Mouse (Mus musculus): ENCODE data around the gene Dirc2. TPM values are rescaled to one million over a fixed set of nuclear protein-coding genes. Genes with fewer than 3 reads are reported as not detected.

Gene Dirc2
- total RNA-seq (2021): 10 to 100 TPM; 33.2 to 34.8 TPM

- DNase-seq: peak; percentile 79
These were observed at the start of gene Dirc2 for GRCm38 (mm10) chr16:35768785-35769642. TSS of gene Dirc2 (minus strand) at chr16:35769356.

- DNase-seq: peak; percentile 88
These were observed 48.3 kb upstream of the Dirc2 start for GRCm38 (mm10) chr16:35817255-35818089.

GRCm38 (mm10) chr16:35813119-35813518 is 44.0 kb upstream of the Dirc2 start:
- DNase-seq: no peak

- no peak for DNase-seq
These were observed 39.7 kb upstream of the Dirc2 start for GRCm38 (mm10) chr16:35808838-35809237.

- DNase-seq: no peak
These were observed 38.5 kb upstream of the Dirc2 start for GRCm38 (mm10) chr16:35807663-35807992.

- DNase-seq: no peak
These were observed 38.0 kb upstream of the Dirc2 start for GRCm38 (mm10) chr16:35806973-35807662.

GRCm38 (mm10) chr16:35803723-35804122 is 34.6 kb upstream of the Dirc2 start:
- DNase-seq: no peak

GRCm38 (mm10) chr16:35802163-35802562 is 33.0 kb upstream of the Dirc2 start:
- DNase-seq: no peak

GRCm38 (mm10) chr16:35791962-35792521 is 22.9 kb upstream of the Dirc2 start:
- DNase-seq: no peak

GRCm38 (mm10) chr16:35788330-35788729 is 19.2 kb upstream of the Dirc2 start:
- peak; percentile 29 for DNase-seq

GRCm38 (mm10) chr16:35787568-35788189 is 18.5 kb upstream of the Dirc2 start:
- no peak for DNase-seq

GRCm38 (mm10) chr16:35787163-35787562 is 18.0 kb upstream of the Dirc2 start:
- DNase-seq: no peak

- no peak for DNase-seq
These were observed 15.1 kb upstream of the Dirc2 start for GRCm38 (mm10) chr16:35784134-35784725.

GRCm38 (mm10) chr16:35783207-35783573 is 14.0 kb upstream of the Dirc2 start:
- DNase-seq: no peak

GRCm38 (mm10) chr16:35782451-35783206 is 13.5 kb upstream of the Dirc2 start:
- DNase-seq: no peak

- DNase-seq: no peak
These were observed 12.5 kb upstream of the Dirc2 start for GRCm38 (mm10) chr16:35781651-35782050.

GRCm38 (mm10) chr16:35781096-35781495 is 11.9 kb upstream of the Dirc2 start:
- no peak for DNase-seq

GRCm38 (mm10) chr16:35779681-35780080 is 10.5 kb upstream of the Dirc2 start:
- no peak for DNase-seq

GRCm38 (mm10) chr16:35777768-35778167 is 8.6 kb upstream of the Dirc2 start:
- DNase-seq: no peak

- peak; percentile 16 for DNase-seq
These were observed 7.6 kb upstream of the Dirc2 start for GRCm38 (mm10) chr16:35776737-35777136.

GRCm38 (mm10) chr16:35775835-35776234 is 6.7 kb upstream of the Dirc2 start:
- DNase-seq: no peak
